In the genomic region with DNA sequence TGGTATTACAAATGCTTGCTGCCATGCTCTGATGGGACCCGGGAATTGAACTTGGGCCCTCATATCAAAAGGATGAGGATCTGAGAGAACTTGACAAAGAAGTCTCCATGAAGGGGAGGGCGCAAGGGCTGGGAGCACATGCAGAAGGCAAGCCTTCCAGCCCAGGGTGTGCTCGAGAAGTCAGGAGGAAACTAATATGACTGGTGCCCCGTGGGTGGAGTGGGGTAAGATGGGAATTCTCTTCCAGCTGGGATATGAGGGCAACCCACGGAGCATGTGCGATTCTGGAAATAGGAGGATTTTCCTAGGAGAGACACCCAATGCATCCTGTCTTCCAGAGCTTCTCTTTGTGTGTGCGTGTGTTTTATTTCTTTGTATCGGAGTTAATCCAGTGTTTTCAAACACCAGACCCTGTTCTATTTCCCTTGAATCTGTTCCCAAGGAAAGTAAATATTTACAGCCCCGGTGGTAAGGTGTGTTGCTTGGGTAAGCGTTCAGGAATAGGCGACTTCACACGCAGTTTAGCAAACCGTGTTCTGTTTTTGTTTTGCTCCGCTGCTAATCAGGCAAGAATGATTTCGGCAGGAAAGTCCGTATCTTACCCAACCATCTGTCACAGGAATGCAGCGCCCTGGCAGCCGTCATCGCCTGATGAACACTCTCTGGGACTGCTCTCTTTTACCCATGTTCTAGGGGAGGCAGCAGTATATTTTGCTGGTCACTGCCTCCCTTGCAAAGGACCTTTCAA, we compare ENCODE assay signal across 8 mouse cellular contexts. TPM values are rescaled to one million over a fixed set of nuclear protein-coding genes. Genes with fewer than 3 reads are reported as not detected.
DNase-seq lines count a peak whose midpoint lies in the region; ATAC-seq lines count a peak whose summit lies in the region.

No protein-coding gene starts in this region.

- no peak overlapping the region for H3K4me3 ChIP-seq in embryonic facial prominence, embryonic 14.5 days (ENCODE audit: low read depth, low read length)
- no peak overlapping the region for H3K4me3 ChIP-seq in intestine, embryonic 16.5 days (ENCODE audit: low read length)
- H3K4me3 ChIP-seq in liver, embryonic 11.5 days (ENCODE audit: low read depth, low read length): no peak overlapping the region
- no peak overlapping the region for H3K4me3 ChIP-seq in neural tube, embryonic 13.5 days

- peak overlapping the region; percentile 53 for H3K27ac ChIP-seq in embryonic facial prominence, embryonic 14.5 days (replicated peaks; ENCODE audit: low read depth, low read length)
- no peak overlapping the region for H3K27ac ChIP-seq in intestine, embryonic 16.5 days (ENCODE audit: low read length)
- H3K27ac ChIP-seq in liver, embryonic 11.5 days (ENCODE audit: low read depth, low read length): peak overlapping the region; percentile 3; the same call in 1 of the 2 replicates
- no peak overlapping the region for H3K27ac ChIP-seq in neural tube, embryonic 13.5 days (replicated peaks)

- H3K27me3 ChIP-seq in embryonic facial prominence, embryonic 14.5 days (replicated peaks; ENCODE audit: control insufficient read depth, insufficient read depth, low read length): no peaks in the 10 kb centered on the region
- H3K27me3 ChIP-seq in intestine, embryonic 16.5 days (replicated peaks; ENCODE audit: control insufficient read depth, insufficient read depth, low read length): no peaks in the 10 kb centered on the region
- H3K27me3 ChIP-seq in liver, embryonic 11.5 days (replicated peaks; ENCODE audit: control insufficient read depth, insufficient read depth, low read length): no peaks in the 10 kb centered on the region
- H3K27me3 ChIP-seq in neural tube, embryonic 13.5 days: no peaks in the 10 kb centered on the region

- peak; percentile 31 to 44 for DNase-seq in right cerebral cortex, adult 2 months (ENCODE audit: low spot score in 2 of 2)
- no peak for DNase-seq in right cerebral cortex, postnatal 14 days
- DNase-seq in embryonic facial prominence, embryonic 14.5 days (ENCODE audit: low spot score): peak; percentile 68
- peak; percentile 55 for DNase-seq in liver, embryonic 11.5 days (ENCODE audit: low spot score)
- no peak for DNase-seq in adrenal gland, postnatal 4 days (ENCODE audit: low spot score in 2 of 2)
- no peak for DNase-seq in adrenal gland, adult (ENCODE audit: inconsistent age in 2 of 2, low spot score in 1 of 2)

- 28% methylated on average over 19 of the region's 19 CpGs for WGBS in embryonic facial prominence, embryonic 14.5 days
- WGBS in intestine, embryonic 16.5 days: 33% methylated on average over 19 of the region's 19 CpGs
- 33% methylated on average over 19 of the region's 19 CpGs for WGBS in liver, embryonic 11.5 days
- 32% methylated on average over 19 of the region's 19 CpGs for WGBS in neural tube, embryonic 13.5 days

- no peaks in the 10 kb centered on the region for H3K9me3 ChIP-seq in embryonic facial prominence, embryonic 14.5 days (ENCODE audit: control insufficient read depth, low read length)
- no peaks in the 10 kb centered on the region for H3K9me3 ChIP-seq in intestine, embryonic 16.5 days (ENCODE audit: control insufficient read depth, low read length)
- no peaks in the 10 kb centered on the region for H3K9me3 ChIP-seq in liver, embryonic 11.5 days (ENCODE audit: control insufficient read depth, low read length)
- no peaks in the 10 kb centered on the region for H3K9me3 ChIP-seq in neural tube, embryonic 13.5 days

- H3K36me3 ChIP-seq in embryonic facial prominence, embryonic 14.5 days (ENCODE audit: control insufficient read depth, insufficient read depth, low read length): peaks cover 8% of the 10 kb centered on the region; the same call in 1 of the 2 replicates
- H3K36me3 ChIP-seq in intestine, embryonic 16.5 days (ENCODE audit: control insufficient read depth, insufficient read depth, low read length): no peaks in the 10 kb centered on the region
- H3K36me3 ChIP-seq in liver, embryonic 11.5 days (ENCODE audit: control insufficient read depth, insufficient read depth, low read length): no peaks in the 10 kb centered on the region
- no peaks in the 10 kb centered on the region for H3K36me3 ChIP-seq in neural tube, embryonic 13.5 days

- H3K4me2 ChIP-seq in embryonic facial prominence, embryonic 14.5 days (ENCODE audit: low read depth, low read length): peak overlapping the region; percentile 10; the same call in 1 of the 2 replicates
- H3K4me2 ChIP-seq in intestine, embryonic 16.5 days (ENCODE audit: low read depth, low read length): no peak overlapping the region
- peak overlapping the region; percentile 44 for H3K4me2 ChIP-seq in liver, embryonic 11.5 days
- peak overlapping the region; percentile 24 for H3K4me2 ChIP-seq in neural tube, embryonic 13.5 days

- peaks cover 25% of the 10 kb centered on the region for H3K4me1 ChIP-seq in embryonic facial prominence, embryonic 14.5 days (ENCODE audit: control insufficient read depth, insufficient read depth, low read length)
- peaks cover 21% of the 10 kb centered on the region for H3K4me1 ChIP-seq in intestine, embryonic 16.5 days (ENCODE audit: control insufficient read depth, insufficient read depth, low read length)
- H3K4me1 ChIP-seq in liver, embryonic 11.5 days (replicated peaks; ENCODE audit: control insufficient read depth, insufficient read depth, low read length): peaks cover 19% of the 10 kb centered on the region
- peaks cover 15% of the 10 kb centered on the region for H3K4me1 ChIP-seq in neural tube, embryonic 13.5 days (replicated peaks)

- ATAC-seq in embryonic facial prominence, embryonic 14.5 days (ENCODE audit: low read depth): peak; percentile 44
- peak; percentile 57 for ATAC-seq in intestine, embryonic 16.5 days
- ATAC-seq in liver, embryonic 11.5 days (replicated peaks; ENCODE audit: low FRiP score): peak; percentile 95
- ATAC-seq in neural tube, embryonic 13.5 days (ENCODE audit: low read depth): 0 out of 2 replicates have a peak, but pooled peaks have one; percentile 33

- H3K9ac ChIP-seq in embryonic facial prominence, embryonic 14.5 days (ENCODE audit: low read depth, low read length): peak overlapping the region; percentile 30; the same call in 1 of the 2 replicates
- H3K9ac ChIP-seq in intestine, embryonic 16.5 days (ENCODE audit: low read depth, low read length): no peak overlapping the region
- peak overlapping the region; percentile 35; the same call in 1 of the 2 replicates for H3K9ac ChIP-seq in liver, embryonic 11.5 days (ENCODE audit: low read depth, low read length)
- peak overlapping the region; percentile 18; the same call in 1 of the 2 replicates for H3K9ac ChIP-seq in neural tube, embryonic 13.5 days

RNA-seq across cellular contexts. Expression of gene Ptpn14, which starts 28.4 kb away (rescaled TPM):
- polyA plus RNA-seq in embryonic facial prominence, embryonic 14.5 days (2014; fragmentation: Nextera tagmentation; extraction: Ambion mirVana): 12.3 and 12.5 TPM in 2 replicates
- 4.0 and 4.2 TPM in 2 replicates for polyA plus RNA-seq in intestine, embryonic 16.5 days (2015; fragmentation: Nextera tagmentation; extraction: Ambion mirVana)
- polyA plus RNA-seq in liver, embryonic 11.5 days (2014; fragmentation: Nextera tagmentation; extraction: Ambion mirVana): 3.2 TPM in 2 replicates
- 1.8 and 1.9 TPM in 2 replicates for polyA plus RNA-seq in neural tube, embryonic 13.5 days (2015; fragmentation: Nextera tagmentation; extraction: Ambion mirVana)
- 10 to 100 TPM; 20.7 to 33.7 TPM for total RNA-seq in adrenal gland, postnatal 4 days (2021)

Comparison
In these comparisons a context has a peak if more than half of its experiments do, and no peak if none do; other contexts are left out.
1. DNase-seq: peak in right cerebral cortex, adult 2 months (2 of 2), embryonic facial prominence, embryonic 14.5 days (single experiment) and liver, embryonic 11.5 days (single experiment); none in right cerebral cortex, postnatal 14 days (single experiment), adrenal gland, postnatal 4 days (0 of 2) and adrenal gland, adult (0 of 2).
2. ATAC-seq: peak in every context shown above with its lines; median percentile 95 in liver, embryonic 11.5 days; 57 in intestine, embryonic 16.5 days; 44 in embryonic facial prominence, embryonic 14.5 days; 33 in neural tube, embryonic 13.5 days.
3. H3K27ac ChIP-seq: peak in embryonic facial prominence, embryonic 14.5 days (single experiment) and liver, embryonic 11.5 days (single experiment); none in intestine, embryonic 16.5 days (single experiment) and neural tube, embryonic 13.5 days (single experiment).